Mouse (Mus musculus): ENCODE data around the gene Ano2.

The Ano2 gene

GRCm38 (mm10) chr6:125743203-125744100 lies 53.2 kb downstream of the Ano2 start:
- no peak for DNase-seq

- no peak for DNase-seq
Measured at GRCm38 (mm10) chr6:125747322-125747930, 57.2 kb downstream of the Ano2 start.

DNA sequence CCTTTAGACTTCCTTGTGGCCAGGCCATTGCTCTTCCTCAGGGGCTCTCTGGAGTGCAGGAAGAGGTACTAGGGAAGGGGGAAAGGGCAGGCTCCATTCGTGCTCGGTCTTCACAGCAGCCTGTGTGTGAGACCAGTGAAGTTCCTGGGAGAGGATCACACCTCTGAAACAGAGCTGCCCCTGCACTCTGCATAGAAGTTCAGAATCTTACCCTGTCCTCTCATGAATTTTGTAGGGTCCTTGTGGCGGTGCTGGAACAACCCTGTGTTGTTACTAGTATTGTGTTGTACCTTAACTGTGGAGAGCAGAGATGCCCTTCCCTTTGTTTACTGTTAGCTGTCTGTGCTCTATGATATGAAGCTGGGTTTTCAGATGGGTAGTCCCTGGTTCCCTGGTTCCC lies 58.4 kb downstream of the Ano2 start:
- DNase-seq = no peak

GRCm38 (mm10) chr6:125762851-125763519 lies 72.8 kb downstream of the Ano2 start:
- DNase-seq = no peak

DNA sequence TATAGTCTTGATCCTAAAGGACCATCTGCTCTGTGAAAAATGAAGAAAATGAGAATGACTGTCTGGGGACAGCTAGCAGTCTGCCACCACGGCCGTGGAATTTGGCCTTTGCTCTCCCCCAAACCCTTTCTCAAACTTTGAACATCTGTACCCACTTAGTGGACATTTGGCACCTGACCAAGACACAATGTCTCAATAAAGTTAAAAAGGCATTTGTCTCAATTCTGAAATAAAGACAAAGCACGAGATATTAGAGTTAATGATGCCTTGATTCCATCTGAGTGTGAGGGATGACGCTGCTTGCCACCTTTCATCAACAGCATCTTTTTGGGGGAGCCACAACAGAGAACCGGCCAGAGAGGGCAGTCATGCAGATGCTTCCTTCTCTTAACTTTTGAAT lies 83.0 kb downstream of the Ano2 start:
- DNase-seq = no peak

DNA sequence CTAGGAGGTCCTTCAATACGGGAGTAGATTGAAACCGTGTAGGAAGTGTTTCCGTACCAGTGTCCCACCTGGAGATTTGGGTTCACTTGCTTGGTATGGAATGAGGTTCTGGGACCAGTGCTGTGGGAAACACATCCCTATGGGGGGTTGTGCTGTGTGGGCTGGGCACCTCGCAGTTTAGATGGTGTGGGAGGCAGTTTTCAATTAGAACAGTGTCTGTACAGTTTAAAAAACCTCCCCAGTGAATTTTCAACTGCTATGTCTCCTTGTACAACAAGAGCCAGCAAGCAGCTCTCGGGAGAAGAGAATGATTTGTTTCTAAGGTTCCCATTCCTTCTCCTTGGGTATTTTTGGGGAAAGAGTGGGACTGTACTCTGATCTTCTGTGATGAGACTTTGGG lies 86.1 kb downstream of the Ano2 start:
- DNase-seq = peak; percentile 8

GRCm38 (mm10) chr6:125802954-125803353 lies 112.7 kb downstream of the Ano2 start:
- DNase-seq = no peak

GRCm38 (mm10) chr6:125803364-125804011 lies 113.3 kb downstream of the Ano2 start:
- no peak for DNase-seq

GRCm38 (mm10) chr6:125808996-125809649 lies 118.9 kb downstream of the Ano2 start:
- no peak for DNase-seq

DNA sequence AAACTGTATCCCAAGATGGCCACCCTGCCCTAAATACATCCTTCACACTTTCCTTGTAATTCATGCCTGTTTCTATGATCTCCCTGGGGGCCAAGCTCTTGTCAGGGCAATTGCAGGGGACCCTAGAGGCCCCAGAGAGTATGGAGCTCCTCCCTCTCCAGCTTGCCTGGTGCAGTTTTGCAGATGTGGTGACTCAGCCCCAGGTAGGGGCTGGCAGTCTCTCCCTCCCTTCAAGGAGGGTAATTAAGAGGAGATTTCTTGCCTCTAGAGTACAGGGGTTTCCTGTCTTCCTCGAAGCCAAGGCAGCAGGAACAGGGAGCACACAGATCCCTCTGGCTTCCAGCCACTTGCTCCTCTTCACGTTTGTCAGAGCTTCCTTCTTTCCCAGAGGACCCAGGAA lies 121.2 kb downstream of the Ano2 start:
- no peak for DNase-seq

GRCm38 (mm10) chr6:125838121-125838520 lies 147.9 kb downstream of the Ano2 start:
- DNase-seq = no peak

- DNase-seq = no peak
Measured at GRCm38 (mm10) chr6:125841284-125841683, 151.1 kb downstream of the Ano2 start.

GRCm38 (mm10) chr6:125851196-125851595 lies 161.0 kb downstream of the Ano2 start:
- no peak for DNase-seq

- DNase-seq = no peak
Measured at GRCm38 (mm10) chr6:125858294-125858693, 168.1 kb downstream of the Ano2 start.

GRCm38 (mm10) chr6:125868516-125868915 lies 178.3 kb downstream of the Ano2 start:
- DNase-seq = no peak

DNA sequence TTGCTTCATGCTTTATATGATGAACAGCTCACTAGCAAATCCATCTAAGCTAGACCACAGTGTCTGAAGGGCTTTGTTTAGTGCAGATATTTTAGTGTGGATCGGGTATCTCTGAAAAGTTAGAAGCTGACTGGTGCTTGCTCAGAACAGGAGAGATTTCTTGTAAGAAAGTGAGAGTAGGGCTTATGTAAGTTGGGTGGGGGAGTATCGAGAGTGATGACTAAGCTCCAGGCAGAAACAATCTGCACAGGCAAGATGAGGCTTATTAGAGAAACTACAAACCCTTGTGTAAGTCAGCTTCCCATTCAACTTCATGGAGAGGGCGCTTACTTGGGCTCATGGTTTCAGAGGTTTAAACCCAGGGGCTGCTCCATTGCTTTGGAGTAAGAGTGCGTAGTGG lies 181.3 kb downstream of the Ano2 start:
- DNase-seq = peak; percentile 13

GRCm38 (mm10) chr6:125874742-125875141 lies 184.5 kb downstream of the Ano2 start:
- no peak for DNase-seq

DNA sequence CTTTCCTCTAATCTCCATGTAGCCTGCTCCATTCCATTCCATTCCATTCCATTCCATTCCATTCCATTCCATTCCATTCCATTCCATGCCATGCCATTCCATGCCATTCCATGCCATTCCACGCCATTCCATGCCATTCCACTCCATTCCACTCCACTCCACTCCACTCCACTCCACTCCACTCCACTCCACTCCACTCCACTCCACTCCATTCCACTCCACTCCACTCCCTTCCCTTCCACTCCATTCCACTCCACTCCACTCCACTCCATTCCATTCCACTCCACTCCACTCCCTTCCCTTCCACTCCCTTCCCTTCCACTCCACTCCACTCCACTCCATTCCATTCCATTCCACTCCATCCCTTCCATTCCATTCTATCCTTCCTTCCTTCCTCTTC lies 186.7 kb downstream of the Ano2 start:
- DNase-seq = no peak

GRCm38 (mm10) chr6:125878671-125879070 lies 188.5 kb downstream of the Ano2 start:
- DNase-seq = no peak

DNA sequence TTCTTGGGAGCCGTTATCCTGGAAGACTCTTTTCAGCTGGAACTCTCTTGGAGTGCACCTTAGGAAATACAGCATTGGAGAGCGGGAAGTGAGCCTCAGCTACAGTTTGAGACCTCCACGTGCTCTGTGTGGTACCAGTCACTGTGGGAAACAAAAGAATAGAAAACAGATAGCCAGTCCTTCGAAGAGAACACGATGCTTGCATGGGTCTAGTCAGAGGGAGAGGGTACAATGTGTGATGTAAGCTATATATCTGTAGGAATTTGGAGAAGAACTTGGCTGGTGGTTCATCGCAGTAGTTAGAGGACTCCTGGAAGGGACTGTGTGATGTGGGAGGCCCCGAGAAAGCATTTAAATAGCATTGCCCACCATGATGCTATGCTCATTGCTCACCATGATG lies 189.1 kb downstream of the Ano2 start:
- DNase-seq = no peak

- no peak for DNase-seq
Measured at GRCm38 (mm10) chr6:125888596-125888995, 198.4 kb downstream of the Ano2 start.

DNA sequence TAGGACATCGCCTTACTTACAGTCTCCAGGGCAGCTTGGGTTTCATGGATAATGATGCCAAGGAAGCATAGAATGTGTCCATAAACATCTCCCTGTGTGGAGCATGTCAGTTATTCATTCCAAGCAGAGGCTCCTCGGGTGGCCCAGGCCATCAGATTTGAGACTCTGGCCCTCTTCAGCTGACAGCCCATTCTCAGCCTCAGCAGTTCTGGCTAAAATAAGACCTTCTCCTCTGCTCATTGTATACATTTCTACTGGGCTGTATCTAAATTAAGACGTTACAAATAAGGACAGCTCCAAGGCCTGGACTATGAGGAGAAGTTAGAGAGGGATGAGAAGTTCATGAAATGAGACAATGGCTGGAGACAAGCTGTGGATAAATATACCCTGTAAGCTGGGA lies 204.1 kb downstream of the Ano2 start:
- DNase-seq = no peak

DNA sequence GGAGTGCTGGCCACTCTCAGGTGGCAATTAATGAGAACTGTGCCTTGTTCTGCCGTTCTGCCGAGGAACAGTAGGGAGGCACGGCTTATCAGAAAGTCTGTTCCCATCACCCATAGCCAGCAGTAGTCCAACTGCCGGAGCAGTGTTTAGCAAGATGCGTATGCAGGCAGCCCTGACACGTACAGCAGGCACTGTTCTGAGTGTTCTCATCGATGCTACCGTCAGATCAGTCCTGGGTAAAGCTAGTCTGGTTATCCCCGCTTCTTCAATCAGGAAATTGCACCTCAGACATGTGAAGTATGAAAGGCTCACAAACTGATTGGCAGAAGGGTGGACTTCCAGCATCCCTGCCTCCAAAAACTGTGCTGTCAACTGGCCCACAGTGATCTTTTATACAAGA lies 224.2 kb downstream of the Ano2 start:
- no peak for DNase-seq

Data from right cerebral cortex, postnatal 25 days (tissue).